Mouse (Mus musculus) cerebellum, adult 11 months (tissue): ENCODE measurements around the gene Fancg.

Experiments used
- DNase-seq: peaks from one replicate; pipeline ENCODE4 v3.0.0; 2022

Fancg gene

DNA sequence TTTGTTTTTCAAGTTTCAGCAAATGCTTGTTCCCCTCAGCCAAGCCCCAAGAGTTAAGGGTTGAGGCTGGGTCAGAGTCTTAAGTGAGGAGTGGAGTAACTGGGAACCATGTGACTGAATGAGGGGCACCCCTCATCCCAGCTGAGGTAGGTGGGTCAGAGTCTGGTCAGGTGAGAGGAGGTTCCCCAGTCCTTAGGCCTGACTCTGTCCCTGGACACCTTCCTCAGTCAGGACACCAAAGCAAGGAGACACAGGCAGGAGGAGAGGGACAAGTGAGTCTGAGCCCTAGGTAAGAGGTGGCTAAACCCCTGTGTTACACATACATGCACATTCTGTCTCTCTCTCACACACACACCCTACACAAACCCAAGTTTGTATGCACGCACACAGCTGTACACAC, 22.2 kb upstream of the Fancg start:
- no peak for DNase-seq

DNA sequence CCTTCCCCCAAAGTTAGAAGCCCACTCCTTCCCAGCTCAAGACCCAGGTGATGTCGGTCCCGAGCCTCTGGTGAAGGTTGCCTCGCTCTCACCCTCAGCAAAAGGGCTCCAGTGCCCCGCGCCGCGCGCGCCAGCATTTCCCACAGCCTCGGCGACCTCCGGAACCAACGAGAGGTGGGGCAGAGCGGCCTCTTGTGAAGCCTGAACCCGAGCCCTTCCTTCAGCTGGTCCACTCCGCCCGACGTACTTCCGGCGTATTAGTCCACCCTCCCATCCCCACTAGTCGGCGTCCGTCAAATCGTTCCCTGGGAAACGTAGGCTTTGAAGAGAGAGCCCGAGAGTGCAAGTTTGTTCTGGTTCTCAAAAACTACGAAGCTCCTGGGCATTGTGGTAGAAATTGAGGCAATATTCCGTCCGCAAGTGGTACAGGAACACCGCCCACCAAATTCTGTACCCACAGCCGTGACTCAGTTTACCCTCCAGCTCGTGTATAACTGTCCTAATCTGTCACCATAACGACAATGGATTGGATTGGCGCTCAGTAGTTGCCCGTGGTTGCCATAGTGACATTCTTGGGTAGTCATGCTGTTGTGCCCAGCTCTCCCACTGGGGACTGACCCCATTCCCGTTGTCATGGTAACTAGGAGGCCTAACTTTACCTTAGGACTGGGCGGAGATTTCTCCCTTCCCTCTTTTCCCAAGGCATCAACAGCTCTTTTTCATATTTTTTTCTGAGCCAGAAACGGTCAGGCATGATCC, 21.1 kb upstream of the Fancg start, which contains the start of gene Stoml2:
Stoml2 (minus strand) TSS at position 474 of the 759 bp plus-strand sequence.
- DNase-seq: peak; percentile 92

DNA sequence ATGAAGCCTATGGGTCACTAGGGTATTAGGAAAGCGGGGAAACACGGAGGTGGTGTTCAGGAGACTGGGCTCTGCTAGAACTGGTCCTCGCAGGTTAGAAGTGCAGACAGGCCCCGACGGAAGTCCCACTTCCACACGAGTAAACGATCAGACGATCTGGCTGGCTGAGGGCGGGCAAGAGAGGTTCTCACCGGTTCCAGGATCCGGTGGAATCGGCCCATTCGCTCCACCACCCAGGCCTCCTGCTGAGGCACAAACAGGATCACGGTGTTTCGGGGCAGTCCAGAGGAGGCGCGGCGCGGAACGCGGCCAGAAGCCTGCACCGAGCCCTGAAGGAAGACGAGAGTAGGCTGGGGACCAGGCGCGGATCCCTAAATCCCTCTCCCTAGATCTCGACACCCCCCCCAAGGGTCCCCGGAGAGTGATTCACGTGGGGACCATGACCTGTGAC, 20.5 kb upstream of the Fancg start:
- DNase-seq: no peak

DNA sequence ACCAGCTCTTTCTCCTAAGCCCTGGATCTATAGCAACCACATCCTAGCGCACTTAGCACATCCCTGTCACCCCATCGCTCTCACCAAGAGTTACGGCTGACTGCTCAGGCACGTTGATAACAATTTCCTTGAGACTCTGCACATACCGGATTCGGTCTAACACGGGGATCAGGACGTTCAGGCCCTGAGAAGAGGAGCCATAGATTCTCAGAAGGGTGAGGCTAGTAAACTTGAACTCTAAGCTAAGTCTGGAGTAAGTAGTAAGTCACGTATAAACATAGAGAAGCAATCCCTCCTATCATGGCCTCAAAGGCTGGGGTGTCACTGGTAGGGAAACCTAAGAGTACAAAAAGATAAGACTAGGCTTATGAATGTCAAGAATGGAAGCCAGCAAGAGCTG, 20.0 kb upstream of the Fancg start:
- DNase-seq: no peak

DNA sequence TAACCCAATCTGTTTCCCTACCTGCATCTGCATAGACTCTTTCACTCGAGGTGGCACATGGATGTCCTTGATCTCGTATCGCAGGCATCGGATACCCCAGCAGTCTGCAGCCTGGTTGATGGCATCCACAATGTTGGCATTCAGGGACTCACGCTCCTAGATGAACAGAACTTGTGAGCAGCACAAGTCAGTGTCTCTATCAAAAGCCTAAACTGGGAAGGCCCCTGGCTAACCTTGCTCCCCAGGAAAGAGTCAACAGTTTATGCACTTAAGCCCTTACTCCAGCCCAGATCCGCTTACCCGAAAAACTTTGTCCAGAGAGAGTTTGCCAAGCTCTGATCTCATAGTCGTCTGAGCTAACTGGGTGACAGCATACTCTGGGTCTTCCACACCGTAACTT, 19.4 kb upstream of the Fancg start:
- DNase-seq: no peak

DNA sequence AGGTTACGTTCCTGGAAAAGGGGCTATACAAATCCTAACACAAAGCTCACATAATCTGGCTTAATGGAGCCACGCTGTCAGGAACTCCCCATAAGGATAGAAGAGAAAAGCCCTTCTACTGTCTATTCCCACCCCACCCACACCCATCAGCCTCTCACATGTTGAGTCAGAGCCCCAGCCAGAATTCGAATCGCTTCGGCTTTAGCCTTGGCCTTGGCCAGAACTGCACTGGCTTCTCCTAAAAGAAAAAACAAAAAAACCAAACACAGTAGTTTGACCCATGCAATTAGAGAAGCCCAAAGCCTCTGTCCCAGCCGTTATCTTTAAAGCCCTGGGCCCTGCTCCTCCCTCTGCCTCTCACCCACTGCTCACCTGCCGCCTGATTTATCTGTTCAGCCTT, 18.8 kb upstream of the Fancg start:
- DNase-seq: no peak

DNA sequence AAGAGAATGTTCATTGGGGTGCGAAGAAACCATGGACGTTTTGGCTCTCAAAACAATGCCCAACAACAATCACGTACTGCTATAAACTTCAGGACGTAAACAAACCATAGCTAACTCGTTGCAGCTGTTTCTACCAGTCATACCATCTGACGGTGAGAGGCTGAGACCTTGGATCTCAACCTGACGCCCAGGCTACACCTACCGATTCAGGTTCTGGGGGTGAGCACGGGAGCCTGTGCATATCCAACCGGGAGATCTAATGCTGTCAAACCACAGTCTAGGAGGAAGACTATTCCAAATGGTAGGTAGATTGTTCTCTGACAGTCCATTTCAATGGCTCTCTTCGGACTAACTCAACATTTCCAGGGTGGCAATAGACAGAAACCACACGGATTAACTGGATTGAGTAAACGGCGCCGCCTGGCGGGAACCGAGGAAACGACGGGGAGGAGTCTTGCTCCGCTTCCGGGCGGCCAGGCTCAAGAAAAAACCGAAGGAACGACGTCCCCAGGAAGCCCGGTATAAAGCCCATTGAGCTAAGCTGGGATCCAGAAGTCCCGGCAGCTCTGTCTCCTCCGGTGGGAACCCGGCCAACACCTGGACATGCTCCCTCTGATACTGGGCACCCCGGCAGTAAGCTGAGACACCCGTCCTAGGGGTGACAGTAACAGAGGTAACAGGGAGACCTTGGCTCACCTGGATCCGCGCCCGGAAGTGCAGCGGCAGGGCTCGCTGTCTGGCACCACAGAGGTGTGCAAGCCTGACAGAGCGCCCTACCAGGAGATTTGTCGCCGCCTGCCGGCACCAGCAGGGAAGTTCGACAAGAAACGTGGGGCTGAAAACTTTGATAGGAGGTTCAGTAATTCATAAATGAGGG, 15.0 kb upstream of the Fancg start, which contains the start of gene Pigo:
Pigo (minus strand) TSS at position 736 of the 877 bp plus-strand sequence.
- peak; percentile 97 for DNase-seq

DNA sequence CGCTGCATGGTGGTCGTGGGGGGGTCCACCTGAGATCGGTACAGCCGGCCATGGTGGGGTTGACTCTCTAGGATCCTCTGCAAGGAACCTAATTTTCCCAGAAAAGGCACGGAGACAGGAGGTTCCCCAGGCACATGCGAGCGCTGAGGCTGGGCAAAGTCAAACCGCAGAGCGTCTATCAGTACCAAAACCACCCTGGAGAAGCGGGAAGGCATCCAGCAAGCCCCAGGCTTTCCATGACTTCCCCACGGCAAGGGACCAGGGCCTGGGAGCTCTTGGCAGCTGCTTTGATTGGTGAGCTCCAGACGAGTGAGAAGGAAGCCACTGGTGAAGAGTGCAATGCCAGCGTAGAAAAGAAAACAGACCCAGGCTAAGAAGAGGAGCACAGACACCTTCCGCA, 14.4 kb upstream of the Fancg start:
- DNase-seq: no peak

DNA sequence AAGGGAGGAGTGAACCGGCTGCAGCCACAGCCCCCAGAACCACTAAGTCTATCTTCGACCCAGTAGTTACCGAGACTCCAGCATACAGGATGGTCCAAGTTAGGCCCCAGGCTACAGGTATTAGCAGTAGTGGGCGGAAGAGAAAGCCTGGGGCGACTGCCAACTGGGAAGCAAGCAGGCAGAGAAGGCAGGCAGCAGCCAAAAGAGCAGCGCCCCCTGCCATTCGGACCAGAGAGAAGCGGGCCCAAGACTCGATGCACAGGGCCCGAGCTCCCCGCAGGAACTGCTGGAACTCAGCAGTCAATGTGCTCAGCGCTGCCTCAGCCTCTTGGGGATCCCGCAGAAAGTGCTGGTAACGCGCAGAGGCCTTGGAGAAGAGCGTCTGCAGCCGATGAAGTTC, 11.0 kb upstream of the Fancg start:
- no peak for DNase-seq

DNA sequence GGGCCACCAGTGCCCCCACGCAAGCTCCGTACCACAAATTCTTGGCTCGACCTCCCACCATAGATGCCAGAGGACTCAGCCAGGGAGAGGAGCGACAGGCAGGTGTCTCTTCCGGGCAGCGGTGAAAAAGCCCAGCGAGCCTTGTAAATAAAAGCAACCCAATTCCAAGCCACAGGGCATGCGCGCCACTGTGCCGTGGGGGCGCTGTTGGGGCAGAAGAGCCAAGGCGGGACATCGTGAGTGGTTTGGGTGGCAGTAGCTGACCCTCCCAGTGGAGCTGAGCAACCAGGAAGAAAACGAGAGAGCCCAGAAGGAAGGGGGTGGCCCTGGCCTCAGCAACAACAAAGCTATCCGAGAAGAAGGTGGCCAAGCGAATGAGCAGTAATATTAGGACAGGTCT, 10.6 kb upstream of the Fancg start:
- DNase-seq: no peak

DNA sequence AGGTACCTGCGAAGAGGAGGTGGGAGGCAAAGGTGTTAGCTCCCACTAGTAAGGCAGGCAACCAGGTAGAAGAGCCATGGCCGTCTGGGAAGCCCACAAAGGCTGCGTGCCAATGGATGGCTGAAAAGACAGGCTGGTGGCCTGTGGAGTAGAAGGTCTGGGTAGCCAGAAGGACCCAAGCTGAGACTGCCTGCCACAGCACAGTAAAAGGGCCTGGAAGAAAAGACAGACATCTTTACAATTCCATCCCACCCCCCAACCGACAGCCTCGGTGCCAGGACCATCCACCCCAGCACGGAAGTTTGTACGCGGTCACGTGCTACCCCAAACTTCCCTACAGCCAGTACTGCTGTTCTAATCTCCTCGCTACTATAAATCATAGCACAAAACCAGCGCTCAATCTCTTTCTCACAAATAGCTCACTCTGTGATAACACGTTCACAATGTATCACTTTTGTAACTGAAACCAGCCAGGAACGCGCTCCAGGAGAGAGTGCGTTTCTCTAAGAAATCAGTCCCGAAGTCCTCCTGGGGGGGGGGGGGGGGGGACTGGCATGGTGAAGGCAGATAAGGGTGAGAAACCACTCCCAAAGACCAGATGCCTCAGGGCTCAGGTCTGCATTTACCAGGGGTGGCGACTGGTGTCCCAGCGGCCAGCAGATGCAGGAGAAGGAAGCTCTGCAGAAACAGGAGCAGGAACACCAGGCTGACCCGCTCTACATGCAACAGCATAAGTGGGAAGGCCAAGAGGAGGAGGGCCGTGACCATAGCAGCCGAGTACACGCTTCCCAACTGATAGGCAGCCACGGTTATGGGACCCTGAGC, 9.5 kb upstream of the Fancg start:
- no peak for DNase-seq

DNA sequence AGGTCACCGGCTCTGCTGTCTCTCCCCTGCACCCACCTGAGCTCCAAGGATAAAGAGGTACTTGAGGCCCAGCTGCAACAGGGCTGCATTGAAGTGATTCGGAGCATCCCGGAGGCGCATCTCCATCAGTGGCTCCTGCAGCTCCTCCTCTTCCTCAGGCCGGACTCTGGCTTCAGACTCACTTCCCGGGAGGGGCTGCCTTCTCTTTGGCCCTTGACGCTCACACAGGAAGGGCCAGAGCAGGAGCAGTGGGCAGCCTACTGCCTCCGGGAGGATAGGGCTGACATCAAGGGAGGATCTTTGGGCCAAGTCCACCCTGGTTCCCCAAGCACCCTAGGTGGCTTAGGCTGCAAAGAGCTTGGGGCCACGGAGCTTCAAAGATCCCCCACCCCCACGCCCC, 8.9 kb upstream of the Fancg start:
- DNase-seq: no peak

DNA sequence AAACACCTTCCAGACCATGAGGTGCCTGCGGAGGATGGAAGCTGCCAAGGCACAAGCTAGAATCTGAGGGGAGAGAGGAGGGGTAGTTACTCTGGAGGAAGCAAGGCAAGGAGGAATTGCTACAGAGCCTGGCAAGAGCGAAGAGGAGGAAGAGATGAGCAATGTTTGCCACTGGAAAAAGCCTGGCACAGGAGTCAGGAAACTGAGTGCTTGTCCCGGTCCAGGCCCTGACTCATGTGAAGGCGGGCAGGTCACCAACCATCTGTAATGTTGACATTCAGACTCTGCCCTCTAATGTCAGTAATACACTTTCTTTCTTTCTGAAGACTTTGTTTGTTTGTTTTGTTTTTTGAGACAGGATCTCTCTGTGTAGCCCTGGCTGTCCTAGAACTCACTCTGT, 7.8 kb upstream of the Fancg start:
- no peak for DNase-seq

DNA sequence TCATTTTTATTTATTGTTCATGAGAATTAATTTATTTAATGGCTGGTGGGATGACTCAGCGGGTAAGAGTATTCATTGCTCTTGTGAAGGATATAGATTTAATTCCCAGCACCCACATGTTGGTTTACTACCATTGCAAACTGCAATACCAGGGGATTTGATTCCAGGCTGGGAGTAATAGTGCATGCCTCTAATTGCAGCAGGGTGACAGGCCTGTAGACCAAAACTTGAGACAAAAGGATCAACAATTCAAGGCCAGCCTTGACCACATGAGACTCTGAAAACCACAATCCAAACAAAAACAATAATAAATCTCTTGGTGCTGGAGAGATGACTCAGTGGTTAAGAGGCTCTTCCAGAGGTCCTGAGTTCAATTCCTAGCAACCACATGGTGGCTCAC, 1.8 kb upstream of the Fancg start:
- no peak for DNase-seq

DNA sequence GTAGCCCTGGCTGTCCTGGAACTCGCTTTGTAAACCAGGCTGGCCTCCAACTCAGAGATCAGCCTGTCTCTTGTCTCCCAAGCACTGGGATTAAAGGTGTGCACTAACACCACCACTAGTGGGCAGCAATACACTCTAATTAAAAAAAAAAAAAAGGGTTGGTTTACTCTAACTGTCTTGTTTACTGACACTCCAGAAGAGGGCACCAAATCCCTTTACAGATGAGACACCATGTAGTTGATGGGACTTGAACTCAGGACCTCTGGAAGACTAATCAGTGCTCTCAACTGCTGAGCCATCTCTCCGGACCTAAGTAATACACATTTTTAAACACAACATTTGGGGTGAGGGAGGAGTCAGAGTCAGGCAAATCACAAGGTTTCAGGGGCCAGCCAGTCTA, 4.5 kb downstream of the Fancg start:
- no peak for DNase-seq

DNA sequence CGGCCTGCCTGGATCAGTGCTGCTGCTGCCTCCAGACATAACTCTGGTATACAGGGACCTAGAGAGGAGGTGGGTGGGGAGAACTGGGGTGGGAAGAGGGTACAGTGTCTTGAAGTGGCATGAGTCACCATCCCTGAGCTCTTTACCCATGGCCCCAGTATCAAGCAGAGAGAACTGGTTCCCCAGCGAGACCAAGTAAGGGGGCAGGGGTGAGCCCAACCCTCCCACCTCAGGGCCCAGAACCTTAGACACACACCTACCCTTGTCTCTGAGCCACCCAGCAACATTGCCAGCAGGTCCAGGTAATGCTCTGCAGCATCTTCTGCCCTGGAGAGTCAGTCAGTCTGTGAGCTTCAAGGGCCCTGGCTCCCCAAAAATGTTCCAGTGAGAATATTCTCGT, 5.4 kb downstream of the Fancg start:
- no peak for DNase-seq

DNA sequence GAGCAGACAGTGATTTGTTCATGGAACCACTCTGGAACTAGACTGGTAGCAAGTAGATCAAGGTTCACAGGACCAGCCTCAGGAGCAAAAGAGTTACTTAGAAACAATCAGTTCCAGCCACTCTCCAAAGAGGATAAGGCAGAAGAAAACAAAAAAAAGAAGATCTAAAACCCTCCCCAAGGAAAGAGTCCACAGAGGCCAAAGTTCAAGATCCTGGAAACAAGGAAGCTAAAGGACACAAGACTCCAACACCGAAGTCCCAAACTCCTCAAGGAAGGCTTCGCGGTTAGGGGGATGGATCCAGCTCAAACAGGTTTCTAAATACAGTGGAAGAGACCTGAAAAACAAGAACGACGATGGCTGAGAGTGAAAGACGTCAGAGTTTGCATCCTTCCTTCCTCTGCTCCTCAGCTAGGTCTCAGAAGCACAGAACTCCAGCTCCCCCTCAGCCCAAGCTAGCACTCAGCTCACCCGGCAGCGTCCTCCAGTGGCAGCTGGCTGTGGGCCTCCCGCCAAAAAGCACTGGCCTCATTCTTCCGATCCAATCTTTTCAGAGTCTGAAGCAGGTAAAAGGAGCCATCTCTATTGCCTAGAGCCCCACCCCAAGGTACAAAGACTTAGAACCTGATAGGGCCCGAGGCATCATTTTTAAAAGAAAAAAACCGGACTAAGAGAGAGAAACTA, 7.4 kb downstream of the Fancg start:
- no peak for DNase-seq

DNA sequence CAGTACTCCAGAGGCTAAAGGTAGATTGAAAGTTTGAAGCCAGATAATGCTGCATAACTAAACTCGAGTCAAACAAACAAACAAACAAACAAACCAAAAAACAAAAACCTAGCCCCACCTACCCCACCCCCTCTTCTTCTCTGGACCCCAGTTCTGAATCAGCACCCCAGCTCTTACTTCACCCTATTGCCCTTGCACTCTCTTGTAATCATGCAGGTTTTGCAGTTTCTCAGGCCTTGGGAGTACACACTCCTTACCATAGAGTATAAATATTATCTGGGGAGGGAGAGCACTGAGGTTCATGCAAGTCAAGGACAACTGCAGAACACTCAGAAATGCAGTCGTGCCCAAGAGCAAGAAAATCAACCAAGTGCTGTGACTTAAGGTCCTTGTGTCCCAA, 9.0 kb downstream of the Fancg start:
- no peak for DNase-seq

DNA sequence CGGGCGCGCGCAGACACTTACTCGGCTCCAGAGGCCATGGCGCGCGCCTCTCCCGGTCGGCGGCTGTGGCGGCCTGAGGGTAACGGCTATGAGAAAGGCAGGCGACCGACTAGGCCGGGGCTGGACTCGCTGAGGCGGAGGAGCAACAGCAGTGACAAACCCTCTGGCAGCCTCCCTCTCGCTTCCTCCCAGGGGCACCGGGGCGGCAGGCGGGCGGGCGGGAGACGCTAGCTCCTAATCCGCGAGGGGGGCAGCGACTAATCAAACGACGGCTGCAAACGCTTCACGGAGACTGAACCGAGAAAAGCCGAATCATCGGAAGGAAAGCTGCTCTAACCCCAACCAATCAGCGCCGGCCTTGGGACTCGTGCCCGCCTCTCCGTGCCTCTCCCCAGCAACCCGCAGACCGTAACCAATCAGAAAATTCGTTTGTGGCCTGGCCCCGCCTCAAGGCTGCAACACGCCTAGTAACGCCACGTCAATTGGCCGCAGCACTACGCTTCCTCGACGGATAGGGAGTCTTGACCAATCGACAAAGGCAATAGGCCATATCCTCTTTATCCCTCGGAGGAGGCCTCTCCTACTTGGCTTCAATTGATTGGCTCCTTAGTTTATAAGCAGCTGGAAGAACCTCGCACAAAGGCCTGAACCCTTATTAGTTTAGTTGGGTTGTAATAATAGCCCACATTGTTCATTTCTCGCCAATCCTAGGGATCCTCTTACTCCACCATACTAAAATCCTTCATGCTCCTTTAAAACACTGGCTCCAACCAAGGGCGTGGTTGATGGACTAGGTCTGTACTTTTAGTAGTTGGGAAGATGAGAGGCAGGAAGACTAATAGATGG, 9.9 kb downstream of the Fancg start, which contains the start of gene Vcp:
Vcp (minus strand) TSS at position 367 of the 846 bp plus-strand sequence.
- peak; percentile 99 for DNase-seq

DNA sequence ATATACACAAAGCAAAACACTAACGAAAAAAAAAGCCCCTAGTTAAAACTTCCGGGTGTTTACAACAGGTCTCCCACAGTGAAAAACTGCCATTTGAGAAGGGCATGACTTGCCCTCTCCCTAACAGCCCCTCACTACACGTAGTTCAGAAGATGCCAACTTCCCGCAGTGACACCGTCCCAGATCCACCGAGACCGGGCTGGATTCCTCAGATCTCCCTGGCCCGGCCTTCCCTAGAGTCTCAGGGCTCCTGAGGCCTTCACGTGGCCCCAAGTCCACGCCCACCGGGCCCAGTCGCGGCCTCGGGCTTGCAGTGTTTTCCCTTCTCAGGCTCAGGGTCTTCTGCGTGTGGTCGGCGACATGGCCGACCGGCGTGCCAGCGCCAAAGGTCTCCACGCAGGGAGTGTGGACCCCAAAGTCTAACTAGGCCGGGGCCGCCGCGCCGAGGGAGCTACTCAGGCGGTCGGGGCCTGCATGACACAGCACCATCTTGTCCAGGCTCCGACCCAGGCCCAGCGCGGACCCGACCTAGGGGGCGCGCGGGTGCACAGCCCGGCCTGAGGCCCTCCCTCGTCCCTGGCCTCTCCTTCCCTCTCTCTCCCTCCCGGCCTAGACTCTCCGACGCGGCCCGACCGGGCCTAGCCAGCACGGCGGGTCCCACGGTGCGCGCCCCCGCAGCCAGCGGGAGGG, 10.7 kb downstream of the Fancg start:
- peak; percentile 69 for DNase-seq

DNA sequence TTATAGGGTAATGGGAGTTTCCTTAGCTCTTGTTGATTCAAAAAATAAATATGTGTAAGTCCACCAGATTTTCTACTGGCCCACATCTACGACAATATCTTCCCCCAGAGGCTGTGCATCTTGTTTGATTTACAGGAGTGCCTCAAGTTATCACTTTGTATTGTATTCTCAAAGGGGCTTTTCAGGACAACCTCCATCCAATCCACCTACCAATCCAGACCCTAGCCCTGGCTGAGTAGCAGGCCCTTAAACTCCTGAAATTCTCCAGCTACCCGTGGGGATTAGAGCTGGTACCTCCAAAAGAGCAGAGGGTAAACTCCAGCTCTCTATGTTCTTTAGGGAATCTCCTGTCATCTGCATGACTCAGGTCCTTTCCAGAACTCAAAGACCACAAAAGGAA, 12.3 kb downstream of the Fancg start:
- DNase-seq: no peak
